Mouse (Mus musculus) layer of hippocampus, adult 9-11 months (tissue): ENCODE data around the gene Lrp1.
"Not testable (repeated sequence)": the region's sequence is repeated elsewhere in the genome, so short reads cannot be mapped to it uniquely, and the experiment has no call there.

Source experiments
- DNase-seq: peaks from one replicate; pipeline ENCODE4 v3.0.0; 2022

Gene Lrp1

DNA sequence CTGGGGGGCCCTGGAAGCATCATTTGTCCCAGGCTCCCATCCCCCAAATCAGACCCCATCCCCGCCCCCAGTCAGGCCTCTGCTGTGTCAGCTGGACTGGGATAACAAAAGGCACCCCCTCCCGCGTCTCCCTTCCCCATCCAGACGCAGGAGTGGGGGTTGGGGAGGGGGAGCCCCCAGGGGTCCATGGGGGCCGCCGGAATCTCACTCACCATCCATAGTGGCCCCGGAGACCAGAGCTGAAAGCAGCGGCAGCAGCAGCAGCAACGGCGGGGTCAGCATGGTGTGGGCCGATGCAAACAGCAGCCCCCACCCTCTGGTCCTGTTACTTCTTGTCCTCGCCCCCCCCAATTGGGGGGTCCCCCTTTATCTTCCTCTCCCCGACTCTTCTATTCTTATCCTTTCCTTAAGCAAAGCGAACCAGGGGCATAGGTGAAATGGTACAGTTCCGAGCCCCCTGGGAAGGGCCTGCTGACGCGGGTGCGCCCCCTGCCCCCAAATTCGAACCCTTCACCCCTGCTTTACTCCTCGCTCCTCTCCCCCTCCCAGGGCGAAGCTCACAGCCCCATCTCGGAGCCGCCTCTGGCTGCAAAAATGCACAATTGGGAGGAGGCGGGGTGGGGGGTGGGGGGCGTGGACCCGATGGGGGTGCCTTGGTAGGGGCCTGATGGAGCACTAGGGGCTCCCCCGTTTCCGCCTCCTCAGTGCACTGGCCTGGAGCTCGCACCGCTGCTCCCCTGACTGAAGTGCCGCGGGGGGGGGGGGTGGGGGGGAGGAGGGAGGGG lies at the start of gene Lrp1:
Gene Lrp1, minus strand, starts transcription at position 743 of the 785 bp plus-strand sequence.
- peak; percentile 57 for DNase-seq

- DNase-seq = no peak
These were observed 49.2 kb upstream of the Lrp1 start for GRCm38 (mm10) chr10:127670185-127670584.

- DNase-seq = peak; percentile 55
These were observed 48.2 kb upstream of the Lrp1 start for GRCm38 (mm10) chr10:127669170-127669569.

GRCm38 (mm10) chr10:127668093-127669050 lies 47.4 kb upstream of the Lrp1 start, which contains the start of gene Nab2:
Gene Nab2 (minus strand): TSS chr10:127668568.
- DNase-seq = peak; percentile 86

DNA sequence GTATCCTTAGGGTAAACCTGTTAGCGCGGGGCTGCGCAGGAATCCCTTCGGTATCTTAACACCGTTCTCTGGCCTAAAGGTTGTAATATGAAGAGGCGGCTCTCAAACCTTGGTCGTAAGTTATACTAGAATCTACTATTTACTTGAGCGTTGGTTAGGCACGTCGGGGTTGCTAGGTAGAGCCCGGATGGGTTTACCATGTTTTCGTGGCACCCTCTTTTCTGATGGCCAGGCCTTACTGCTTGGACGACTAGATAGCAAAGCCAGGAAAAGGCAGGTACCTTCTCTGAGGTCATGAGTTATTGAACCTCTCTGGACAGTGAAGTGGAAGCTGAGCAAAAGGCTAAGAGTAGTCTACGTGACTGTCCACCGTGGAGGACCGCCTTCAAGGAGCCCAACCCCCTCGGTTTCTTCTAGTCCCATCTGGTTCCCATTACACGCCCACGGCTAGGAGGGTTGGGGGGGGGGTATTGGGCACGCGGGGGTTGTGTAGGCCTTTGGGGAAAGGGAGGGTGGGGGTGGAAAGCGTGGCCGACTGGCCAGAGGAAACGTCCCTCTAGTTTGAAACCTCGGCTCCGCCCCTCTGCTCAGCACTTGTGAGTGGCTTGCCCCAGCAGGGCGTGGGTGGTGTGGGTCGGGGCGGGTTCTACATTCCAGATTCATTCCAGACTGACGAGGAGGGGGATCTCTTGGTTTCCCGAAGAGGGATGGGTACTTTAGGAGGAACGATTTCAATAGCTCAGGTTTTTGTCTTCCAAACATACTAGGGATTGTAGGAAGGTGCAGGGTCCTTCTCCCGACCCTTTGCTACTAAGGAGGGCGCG lies 46.5 kb upstream of the Lrp1 start:
- peak; percentile 91 for DNase-seq

- DNase-seq = peak; percentile 89
These were observed 45.7 kb upstream of the Lrp1 start, which contains the start of gene Nemp1 for GRCm38 (mm10) chr10:127666501-127667268. Gene Nemp1 (plus strand): TSS chr10:127666901.

DNA sequence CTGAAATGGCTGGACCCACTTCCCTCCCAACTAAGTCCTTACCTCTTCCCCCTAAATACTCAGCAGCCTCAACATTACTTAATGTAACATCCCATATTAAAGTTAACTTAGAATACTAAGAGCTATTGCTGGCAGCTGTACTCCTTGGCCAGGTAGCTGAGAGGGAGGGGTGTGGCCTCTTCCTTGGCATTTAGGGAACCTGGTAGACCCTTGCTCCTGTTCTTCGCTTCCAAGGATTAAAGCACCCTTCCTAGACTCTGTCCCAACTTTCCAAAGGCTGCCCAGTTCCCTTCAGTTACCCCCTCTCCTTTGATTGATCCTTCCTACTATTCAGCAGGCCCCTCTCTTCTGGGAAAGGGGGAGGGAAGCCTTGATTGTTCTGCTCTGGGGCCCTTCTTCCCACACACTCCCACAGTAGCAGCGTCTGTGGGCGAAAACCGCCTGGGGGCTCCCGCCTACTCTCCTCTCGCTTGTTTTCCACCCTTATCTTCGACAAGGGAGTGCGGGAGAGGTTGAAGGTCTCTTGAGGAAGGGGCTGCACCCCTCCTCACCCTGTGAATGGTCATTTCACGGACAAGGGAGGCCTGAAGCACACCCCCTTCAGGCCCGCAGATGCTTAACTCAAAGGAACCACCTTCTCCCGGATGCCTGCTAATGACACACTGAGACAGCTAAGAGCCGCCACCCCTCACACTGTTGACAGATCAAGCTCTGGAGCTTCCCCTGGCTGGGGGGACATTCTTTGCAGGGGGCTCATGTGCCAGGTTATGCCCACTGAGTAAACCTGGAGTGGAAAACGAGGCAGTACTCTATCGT lies 44.6 kb upstream of the Lrp1 start:
- DNase-seq = no peak

DNA sequence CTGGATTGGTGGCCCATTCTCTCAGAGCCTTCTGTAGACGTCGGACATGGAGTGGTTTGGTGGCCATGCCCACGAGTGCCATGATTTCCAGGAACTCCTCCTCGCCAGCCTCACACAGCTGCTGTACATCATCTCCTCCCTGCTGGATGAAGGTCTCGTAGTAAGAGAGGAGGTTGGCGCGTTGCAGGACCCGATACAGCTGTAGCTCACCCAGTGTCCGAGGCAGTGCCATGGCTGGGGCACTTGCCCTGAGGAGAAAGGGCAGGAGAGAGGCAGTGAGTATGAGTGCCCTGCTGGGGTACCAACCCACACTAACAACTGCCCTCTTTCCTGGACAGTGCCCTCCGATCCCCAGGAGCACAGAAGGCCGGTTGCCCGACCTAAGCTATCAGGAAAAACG lies 43.9 kb upstream of the Lrp1 start:
- no peak for DNase-seq

GRCm38 (mm10) chr10:127664166-127664565 lies 43.2 kb upstream of the Lrp1 start:
- DNase-seq = no peak

- no peak for DNase-seq
These were observed 42.6 kb upstream of the Lrp1 start for GRCm38 (mm10) chr10:127663590-127663989.

DNA sequence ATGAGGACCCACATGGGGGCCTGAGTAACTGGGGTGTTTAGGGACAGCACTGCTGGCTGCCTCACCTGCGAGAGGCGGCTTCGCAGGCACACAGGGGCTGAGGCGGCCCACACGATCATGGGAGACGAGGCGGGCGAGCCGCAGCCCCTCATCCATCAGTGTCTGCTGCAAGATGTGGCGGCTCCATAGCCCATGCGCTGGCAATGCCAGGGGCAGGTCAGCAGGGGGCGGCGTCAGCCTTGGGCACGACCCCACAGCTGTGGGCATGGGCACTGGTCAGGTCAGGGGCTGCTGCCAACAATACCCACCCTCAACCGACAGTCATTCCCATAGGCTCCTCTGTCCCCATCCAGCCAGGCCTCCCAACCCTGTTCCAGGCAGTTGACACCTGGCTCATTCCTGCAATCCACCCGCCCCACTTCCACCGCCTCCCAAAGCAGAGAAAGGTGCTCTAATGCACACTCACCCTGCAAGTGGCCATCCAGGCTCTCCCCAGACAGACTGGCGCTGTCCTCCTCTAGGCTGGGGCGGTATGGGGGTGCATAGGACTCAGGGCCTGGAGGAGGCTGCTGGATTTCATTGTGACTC lies 41.8 kb upstream of the Lrp1 start:
- no peak for DNase-seq

DNA sequence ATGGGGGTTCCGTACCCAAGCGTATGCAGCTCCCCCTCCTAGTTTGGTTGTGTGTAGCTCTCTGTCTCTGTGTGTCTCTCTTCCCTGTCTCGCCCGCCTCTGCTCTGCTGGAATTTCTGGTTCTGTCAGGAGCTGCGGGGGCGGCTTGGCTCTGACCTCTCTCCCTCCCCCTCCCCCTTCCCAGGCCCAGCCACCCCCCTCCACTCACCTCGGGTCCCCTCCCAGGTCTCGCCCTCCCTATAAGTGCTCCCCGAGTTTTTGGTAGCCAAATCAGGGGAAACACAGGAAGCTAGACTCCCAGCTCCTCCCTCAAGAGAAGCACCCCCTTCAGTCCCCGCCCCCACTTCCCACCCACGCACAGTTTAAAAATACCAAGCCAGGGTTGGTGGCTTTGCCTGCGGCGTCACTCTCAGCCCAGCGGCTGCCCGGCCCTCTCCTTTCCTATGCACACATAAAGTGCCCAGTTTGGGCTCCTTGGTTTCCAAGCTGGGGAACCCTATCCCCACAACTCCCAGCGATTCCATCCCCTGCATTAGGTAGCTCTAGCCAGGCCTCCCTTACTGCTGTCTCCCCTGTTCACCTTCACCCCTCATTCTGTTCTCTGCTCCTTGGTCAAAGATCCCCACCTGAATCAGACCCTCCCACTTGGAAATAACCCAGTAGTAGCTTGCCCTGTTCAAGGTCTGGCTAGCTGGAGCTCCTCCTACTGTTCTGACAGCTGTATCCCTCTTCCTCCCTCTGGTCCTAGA lies 41.1 kb upstream of the Lrp1 start:
- DNase-seq = peak; percentile 61

GRCm38 (mm10) chr10:127661291-127661914 lies 40.5 kb upstream of the Lrp1 start:
- no peak for DNase-seq

- DNase-seq = no peak
These were observed 38.6 kb upstream of the Lrp1 start for GRCm38 (mm10) chr10:127659551-127659950.

- DNase-seq = no peak
These were observed 37.1 kb upstream of the Lrp1 start for GRCm38 (mm10) chr10:127658076-127658475.

- DNase-seq = not testable (repeated sequence)
These were observed 36.7 kb upstream of the Lrp1 start for GRCm38 (mm10) chr10:127657617-127658016.

DNA sequence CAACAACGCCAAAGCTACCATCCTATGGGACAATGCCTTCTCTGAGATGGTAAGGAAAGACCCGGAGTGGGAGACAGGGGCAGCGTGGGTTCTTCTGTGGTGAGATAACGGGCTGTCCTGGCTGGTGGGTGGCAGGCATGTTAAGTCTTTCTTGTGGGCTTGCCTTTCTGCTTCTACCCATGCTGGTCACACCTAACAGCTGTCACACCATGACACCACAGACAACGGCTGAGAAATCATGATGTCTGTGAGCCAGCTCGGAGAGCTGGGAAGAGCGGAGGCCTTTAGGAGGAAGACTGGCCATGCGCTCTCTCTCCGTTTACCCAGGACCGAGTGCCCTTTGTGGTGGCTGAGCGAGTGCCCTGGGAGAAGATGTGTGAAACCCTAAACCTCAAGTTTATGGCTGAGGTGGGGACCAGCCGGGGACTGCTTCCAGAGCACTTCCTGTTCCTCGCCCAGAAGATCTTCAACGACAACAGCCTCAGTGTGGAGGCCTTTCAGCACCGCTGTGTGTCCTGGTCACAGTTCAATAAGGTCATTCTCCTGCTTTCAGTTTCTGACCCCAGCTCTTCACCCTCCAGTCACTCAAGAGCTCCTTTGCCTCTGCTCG lies 34.1 kb upstream of the Lrp1 start:
- DNase-seq = no peak

DNA sequence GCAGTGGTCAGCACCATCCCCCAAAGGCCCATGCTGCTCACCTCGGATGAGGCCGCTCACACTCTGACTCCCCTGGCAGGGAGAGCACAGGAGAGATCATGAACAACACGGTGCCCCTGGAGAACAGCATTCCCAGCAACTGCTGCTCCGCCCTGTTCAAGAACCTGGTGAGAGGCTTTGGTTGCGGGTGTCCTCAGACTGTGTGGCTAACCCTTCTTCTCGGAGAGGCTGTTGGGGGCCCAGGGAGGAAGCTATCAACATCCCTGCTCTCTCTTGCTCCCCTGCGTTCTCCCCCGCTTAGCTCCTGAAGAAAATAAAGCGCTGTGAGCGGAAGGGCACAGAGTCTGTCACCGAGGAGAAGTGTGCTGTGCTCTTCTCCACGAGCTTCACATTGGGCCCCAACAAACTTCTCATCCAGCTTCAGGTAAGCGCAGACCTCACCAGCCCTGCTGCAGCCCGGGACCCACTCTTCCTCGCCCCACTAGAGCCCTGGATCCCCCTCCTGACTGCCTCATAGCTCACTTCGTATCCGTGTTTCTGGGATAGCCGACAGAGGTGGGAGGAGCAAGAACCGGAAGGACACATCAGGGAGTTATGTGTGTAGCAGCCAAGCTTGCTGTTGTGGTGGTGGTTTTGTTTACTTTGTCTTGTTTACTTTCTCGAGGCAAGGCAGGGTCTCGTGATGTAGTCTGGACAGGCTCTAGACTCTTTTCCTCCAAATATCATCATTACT lies 32.1 kb upstream of the Lrp1 start:
- no peak for DNase-seq
